Mouse (Mus musculus) limb, embryonic 14.5 days (tissue): ENCODE results near the gene Fbxw27. TPM values are rescaled to one million over a fixed set of nuclear protein-coding genes. Genes with fewer than 3 reads are reported as not detected.
"Not testable (repeated sequence)": the region's sequence is repeated elsewhere in the genome, so short reads cannot be mapped to it uniquely, and the experiment has no call there.

Source experiments
- ATAC-seq: fragments of 200-750 bp; cut with Nextera tagmentation; 2 replicates; pipeline ENCODE4 v1.8.0; 2017; ENCODE audit warnings: low read depth, moderate number of reproducible peaks, moderate TSS enrichment; ENCODE audit not compliant: low FRiP score
- DNase-seq: peaks from one replicate; pipeline ENCODE4 v3.0.0-alpha.2; 2015; ENCODE audit warnings: low spot score
- H3K27ac ChIP-seq: fragments of 300-500 bp; sonication (generic); replicated peaks from 2 replicates; pipeline ENCODE4 v1.5.1; 2014; ENCODE audit warnings: low read depth, mild to moderate bottlenecking, low read length, moderate library complexity, mixed read lengths
- H3K27me3 ChIP-seq: fragments of 300-500 bp; sonication (generic); 2 replicates; pipeline ENCODE4 v1.6.1; 2014; ENCODE audit warnings: low read length, mixed read lengths; ENCODE audit not compliant: control insufficient read depth, insufficient read depth
- H3K36me3 ChIP-seq: fragments of 300-500 bp; sonication (generic); 2 replicates; pipeline ENCODE4 v1.6.1; 2014; ENCODE audit warnings: mild to moderate bottlenecking, low read length, moderate library complexity, mixed read lengths; ENCODE audit not compliant: control insufficient read depth, insufficient read depth
- H3K4me1 ChIP-seq: fragments of 300-500 bp; sonication (generic); 2 replicates; pipeline ENCODE4 v1.6.1; 2014; ENCODE audit warnings: antibody characterized with exemption, low read length, mixed read lengths; ENCODE audit not compliant: control insufficient read depth, insufficient read depth
- H3K4me2 ChIP-seq: fragments of 300-500 bp; sonication (generic); replicated peaks from 2 replicates; pipeline ENCODE4 v1.6.1; 2014; ENCODE audit warnings: low read depth, mild to moderate bottlenecking, low read length, moderate library complexity; ENCODE audit not compliant: severe bottlenecking
- H3K4me3 ChIP-seq: fragments of 300-500 bp; sonication (generic); replicated peaks from 2 replicates; pipeline ENCODE4 v1.5.1; 2014; ENCODE audit warnings: low read length
- H3K9ac ChIP-seq: fragments of 300-500 bp; sonication (generic); 2 replicates; pipeline ENCODE4 v1.6.1; 2014; ENCODE audit warnings: mild to moderate bottlenecking, low read depth, low read length, moderate library complexity; ENCODE audit not compliant: severe bottlenecking
- H3K9me3 ChIP-seq: fragments of 300-500 bp; sonication (generic); 2 replicates; pipeline ENCODE4 v1.6.1; 2016; ENCODE audit warnings: low read length; ENCODE audit not compliant: control insufficient read depth
- POLR2A ChIP-seq: fragments of 200-500 bp; IDR thresholded peaks from 2 replicates; pipeline ENCODE4 v1.8.0; 2012; ENCODE audit warnings: inconsistent platforms, mild to moderate bottlenecking, moderate library complexity, borderline replicate concordance; ENCODE audit not compliant: insufficient read depth, insufficient read length; ENCODE audit errors: extremely low read depth
- WGBS: fragments of 180-500 bp; shearing (Covaris S2); extraction: QIAGEN DNeasy Blood & Tissue Kit; methylation state at CpG from one replicate; pipeline ENCODE4 v1.1.7; 2014; 5-methylcytosine and 5-hydroxymethylcytosine counted together
- polyA plus RNA-seq, 2 experiments: library from polyadenylated mRNA; depleted of rRNA in 1 of 2; stranded (reverse) in 1 of 2; unstranded in 1 of 2; fragments of >200 nt; fragmentation: Nextera tagmentation in 1 of 2; extraction: Ambion mirVana in 1 of 2; gene quantifications; 2 replicates each; pipeline versions ENCODE4 v1.2.1 to v1.2.3; 2012 to 2014

Fbxw27 gene
- polyA plus RNA-seq, 2 experiments = not detected

GRCm38 (mm10) chr9:109798051-109798450 is 7.6 kb upstream of the Fbxw27 start:
- H3K9me3 ChIP-seq = no peaks in the 10 kb centered on the region
- H3K4me2 ChIP-seq = no peak overlapping the region
- ATAC-seq = no peak
- H3K27me3 ChIP-seq = no peaks in the 10 kb centered on the region
- H3K27ac ChIP-seq = no peak overlapping the region
- H3K4me1 ChIP-seq = no peaks in the 10 kb centered on the region
- H3K36me3 ChIP-seq = no peaks in the 10 kb centered on the region
- TF ChIP-seq POLR2A = no peak
- DNase-seq = no peak
- WGBS = 88% methylated on average over 1 of the region's 1 CpGs
- no peak overlapping the region for H3K9ac ChIP-seq
- no peak overlapping the region for H3K4me3 ChIP-seq

GRCm38 (mm10) chr9:109795811-109796210 is 5.3 kb upstream of the Fbxw27 start:
- H3K4me3 ChIP-seq = no peak overlapping the region
- no peak for DNase-seq
- H3K9me3 ChIP-seq = no peaks in the 10 kb centered on the region
- H3K4me1 ChIP-seq = no peaks in the 10 kb centered on the region
- H3K27me3 ChIP-seq = no peaks in the 10 kb centered on the region
- no peak for TF ChIP-seq POLR2A
- H3K9ac ChIP-seq = no peak overlapping the region
- no peak for ATAC-seq
- no peak overlapping the region for H3K4me2 ChIP-seq
- WGBS = 64% methylated on average over 2 of the region's 2 CpGs
- H3K36me3 ChIP-seq = no peaks in the 10 kb centered on the region
- H3K27ac ChIP-seq = no peak overlapping the region

- Histone ChIP-seq H3K4me1 (no peaks in the 10 kb centered on the region), H3K9me3 (no peaks in the 10 kb centered on the region), H3K4me2 (no peak overlapping the region), H3K9ac (no peak overlapping the region), H3K4me3 (no peak overlapping the region), H3K27me3 (no peaks in the 10 kb centered on the region), H3K27ac (no peak overlapping the region), H3K36me3 (no peaks in the 10 kb centered on the region)
- no peak for ATAC-seq
- WGBS = 62% methylated on average over 2 of the region's 2 CpGs
- no peak for TF ChIP-seq POLR2A
- no peak for DNase-seq
Measured at GRCm38 (mm10) chr9:109795221-109795620, 4.8 kb upstream of the Fbxw27 start.

- whole genome bisulfite sequencing = 89% methylated on average over 1 of the region's 1 CpGs
- not testable (repeated sequence) for ATAC-seq, H3K36me3 ChIP-seq, H3K27me3 ChIP-seq, H3K4me2 ChIP-seq, H3K9me3 ChIP-seq, H3K9ac ChIP-seq, H3K27ac ChIP-seq, H3K4me1 ChIP-seq, DNase-seq, H3K4me3 ChIP-seq
Measured at GRCm38 (mm10) chr9:109766841-109767240, 23.6 kb downstream of the Fbxw27 start.

- DNase-seq, H3K27me3 ChIP-seq, H3K9ac ChIP-seq, H3K4me1 ChIP-seq, ATAC-seq, H3K36me3 ChIP-seq, H3K27ac ChIP-seq, H3K4me3 ChIP-seq, H3K4me2 ChIP-seq, H3K9me3 ChIP-seq: not testable (repeated sequence)
- 83% methylated on average over 3 of the region's 3 CpGs for WGBS
Measured at GRCm38 (mm10) chr9:109745989-109746388, 44.5 kb downstream of the Fbxw27 start, which contains the start of gene Fbxw26. TSS of gene Fbxw26 (minus strand) at chr9:109746089.

Other genes starting within 250 kb of the Fbxw27 start
- not detected in 2 replicates for gene Fbxw15, start 222.4 kb downstream of the Fbxw27 start, polyA plus RNA-seq (2012; rRNA removed)
- not detected in 2 replicates for gene Fbxw15, start 222.4 kb downstream of the Fbxw27 start, polyA plus RNA-seq (2014; fragmentation: Nextera tagmentation; extraction: Ambion mirVana)
- gene Fbxw24, start 164.6 kb downstream of the Fbxw27 start, polyA plus RNA-seq (2012; rRNA removed) = not detected in 2 replicates
- not detected in 2 replicates for gene Fbxw24, start 164.6 kb downstream of the Fbxw27 start, polyA plus RNA-seq (2014; fragmentation: Nextera tagmentation; extraction: Ambion mirVana)
- not detected in 2 replicates for gene Fbxw25, start 126.0 kb downstream of the Fbxw27 start, polyA plus RNA-seq (2012; rRNA removed)
- not detected in 2 replicates for gene Fbxw25, start 126.0 kb downstream of the Fbxw27 start, polyA plus RNA-seq (2014; fragmentation: Nextera tagmentation; extraction: Ambion mirVana)
- gene Fbxw18, start 88.0 kb downstream of the Fbxw27 start, polyA plus RNA-seq (2012; rRNA removed) = 0.04 TPM in 1 of 2 replicates, not detected in the other
- 0.12 TPM in 1 of 2 replicates, not detected in the other for gene Fbxw18, start 88.0 kb downstream of the Fbxw27 start, polyA plus RNA-seq (2014; fragmentation: Nextera tagmentation; extraction: Ambion mirVana)
- gene Fbxw26, start 44.6 kb downstream of the Fbxw27 start, polyA plus RNA-seq (2012; rRNA removed) = not detected in 2 replicates
- not detected in 2 replicates for gene Fbxw26, start 44.6 kb downstream of the Fbxw27 start, polyA plus RNA-seq (2014; fragmentation: Nextera tagmentation; extraction: Ambion mirVana)
- gene Spink8, start 21.6 kb upstream of the Fbxw27 start, polyA plus RNA-seq (2012; rRNA removed) = 0.09 and 0.28 TPM in 2 replicates
- 1.1 and 1.3 TPM in 2 replicates for gene Spink8, start 21.6 kb upstream of the Fbxw27 start, polyA plus RNA-seq (2014; fragmentation: Nextera tagmentation; extraction: Ambion mirVana)
- gene Nme6, start 42.1 kb upstream of the Fbxw27 start, polyA plus RNA-seq (2012; rRNA removed) = 50.5 and 52.3 TPM in 2 replicates
- 57.8 and 64.6 TPM in 2 replicates for gene Nme6, start 42.1 kb upstream of the Fbxw27 start, polyA plus RNA-seq (2014; fragmentation: Nextera tagmentation; extraction: Ambion mirVana)
- 1.2 and 5.9 TPM in 2 replicates for gene Camp, start 58.9 kb upstream of the Fbxw27 start, polyA plus RNA-seq (2012; rRNA removed)
- gene Camp, start 58.9 kb upstream of the Fbxw27 start, polyA plus RNA-seq (2014; fragmentation: Nextera tagmentation; extraction: Ambion mirVana) = 1.4 and 4.8 TPM in 2 replicates
- 24.8 and 26.1 TPM in 2 replicates for gene Cdc25a, start 84.9 kb upstream of the Fbxw27 start, polyA plus RNA-seq (2012; rRNA removed)
- gene Cdc25a, start 84.9 kb upstream of the Fbxw27 start, polyA plus RNA-seq (2014; fragmentation: Nextera tagmentation; extraction: Ambion mirVana) = 26.8 and 29.4 TPM in 2 replicates
- gene Map4, start 140.8 kb upstream of the Fbxw27 start, polyA plus RNA-seq (2012; rRNA removed) = 161 and 220 TPM in 2 replicates
- 76.1 and 76.6 TPM in 2 replicates for gene Map4, start 140.8 kb upstream of the Fbxw27 start, polyA plus RNA-seq (2014; fragmentation: Nextera tagmentation; extraction: Ambion mirVana)